Mouse (Mus musculus): ENCODE results near the gene Prkch.

DNA sequence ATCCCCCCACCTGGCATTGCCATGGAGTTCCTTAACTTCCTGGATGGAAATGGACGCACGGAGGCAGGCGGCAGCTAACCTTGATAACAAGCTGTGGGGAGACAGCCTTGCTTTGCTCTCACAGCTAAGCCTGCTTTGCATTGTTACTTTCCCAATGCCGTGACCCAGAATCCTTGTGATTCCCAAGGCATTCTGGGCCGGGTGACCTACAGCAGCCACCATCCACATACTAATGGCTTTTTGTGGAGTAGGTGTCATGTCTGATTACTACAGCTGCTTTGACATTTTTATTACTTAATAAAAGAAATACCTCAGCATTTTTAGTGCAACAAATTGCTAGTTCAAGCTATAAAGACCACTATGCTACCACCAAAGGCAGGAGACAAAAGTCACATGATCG lies 177.4 kb downstream of the Prkch start:
- TF ChIP-seq CTCF (IDR thresholded peaks at IDR 0.05; ENCODE audit: borderline replicate concordance, control insufficient read depth, extremely low read depth, insufficient read depth, low read length, poor library complexity) (no peak), POLR2A (IDR thresholded peaks at IDR 0.05; ENCODE audit: control insufficient read depth, extremely low read depth, insufficient read depth, low read length, poor library complexity) (no peak)

Data from thymus, adult 2 months (tissue).